Mouse (Mus musculus) cerebellum, adult 2 months (tissue): Measurements from ENCODE around the gene Thsd4.

Experiments
- CTCF ChIP-seq: fragments of 200-500 bp; IDR thresholded peaks from 2 replicates; pipeline ENCODE4 v1.5.1; 2011; ENCODE audit warnings: low read depth, mild to moderate bottlenecking, control low read depth, low read length, moderate library complexity, borderline replicate concordance; ENCODE audit not compliant: insufficient read depth
- POLR2A ChIP-seq: fragments of 200-500 bp; IDR thresholded peaks from 2 replicates; pipeline ENCODE4 v1.6.1; 2011; ENCODE audit warnings: low read length, control low read depth, borderline replicate concordance; ENCODE audit not compliant: insufficient read depth

- TF ChIP-seq POLR2A (no peak), CTCF (no peak)
These were observed 242.3 kb downstream of the Thsd4 start for GRCm38 (mm10) chr9:60279556-60279955.
